Mouse (Mus musculus): ENCODE data around the gene Hist2h3c2. TPM values are rescaled to one million over a fixed set of nuclear protein-coding genes. Genes with fewer than 3 reads are reported as not detected.
A peak's percentile ranks its signal among the peaks of the same experiment; 100 is the strongest.

Gene Hist2h3c2
- polyA plus RNA-seq, 1 experiment from 2014 or later = 17.3 TPM

DNA sequence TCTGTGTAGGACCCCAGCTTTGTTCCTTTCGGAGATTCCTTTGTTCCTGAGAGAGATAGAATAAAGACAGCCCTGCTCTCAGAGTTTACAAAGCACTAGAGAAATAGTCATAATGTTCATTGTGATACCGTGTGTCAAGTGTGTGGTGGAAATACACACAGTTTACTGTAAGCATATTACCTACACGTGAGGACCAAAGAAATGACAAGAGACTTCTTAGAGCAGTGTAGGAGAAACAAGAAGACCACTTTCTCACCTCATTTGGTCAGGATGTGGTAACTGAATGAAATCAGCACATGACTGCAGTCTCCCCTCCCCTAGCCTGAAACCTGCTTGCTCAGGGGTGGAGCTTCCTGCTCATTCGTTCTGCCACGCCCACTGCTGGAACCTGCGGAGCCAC, 40.7 kb downstream of the Hist2h3c2 start:
- H3K4me1 ChIP-seq = peaks cover 14% of the 10 kb centered on the region
- peaks cover 4% of the 10 kb centered on the region; the same call in 1 of the 2 replicates for H3K9me3 ChIP-seq
- 2% methylated on average over 6 of the region's 6 CpGs for WGBS
- H3K27me3 ChIP-seq = peaks cover 10% of the 10 kb centered on the region
- 0 out of 2 replicates have a peak overlapping the region, but pooled peaks have one; percentile 92 for H3K9ac ChIP-seq
- no peak overlapping the region for H3K27ac ChIP-seq
- peak overlapping the region; percentile 64 for H3K4me3 ChIP-seq (replicated peaks)
- H3K36me3 ChIP-seq (replicated peaks) = peaks cover 4% of the 10 kb centered on the region; the same call in 1 of the 2 replicates
- peak overlapping the region; percentile 94 for H3K4me2 ChIP-seq
- ATAC-seq (ENCODE audit: low FRiP score) = peak; percentile 27; the same call in 1 of the 2 replicates

- under 1% methylated on average over 50 of the region's 50 CpGs for WGBS
- peak overlapping the region; percentile 92 for H3K9ac ChIP-seq
- peaks cover 4% of the 10 kb centered on the region; the same call in 1 of the 2 replicates for H3K9me3 ChIP-seq
- H3K4me1 ChIP-seq = peaks cover 14% of the 10 kb centered on the region
- peak; percentile 95 for ATAC-seq (ENCODE audit: low FRiP score)
- peaks cover 4% of the 10 kb centered on the region; the same call in 1 of the 2 replicates for H3K36me3 ChIP-seq (replicated peaks)
- H3K4me2 ChIP-seq = peak overlapping the region; percentile 94
- H3K27me3 ChIP-seq = peaks cover 10% of the 10 kb centered on the region
- H3K4me3 ChIP-seq (replicated peaks) = peak overlapping the region; percentile 64
- peak overlapping the region; percentile 94 for H3K27ac ChIP-seq
These were observed 41.7 kb downstream of the Hist2h3c2 start for GRCm38 (mm10) chr3:96197129-96197749.

DNA sequence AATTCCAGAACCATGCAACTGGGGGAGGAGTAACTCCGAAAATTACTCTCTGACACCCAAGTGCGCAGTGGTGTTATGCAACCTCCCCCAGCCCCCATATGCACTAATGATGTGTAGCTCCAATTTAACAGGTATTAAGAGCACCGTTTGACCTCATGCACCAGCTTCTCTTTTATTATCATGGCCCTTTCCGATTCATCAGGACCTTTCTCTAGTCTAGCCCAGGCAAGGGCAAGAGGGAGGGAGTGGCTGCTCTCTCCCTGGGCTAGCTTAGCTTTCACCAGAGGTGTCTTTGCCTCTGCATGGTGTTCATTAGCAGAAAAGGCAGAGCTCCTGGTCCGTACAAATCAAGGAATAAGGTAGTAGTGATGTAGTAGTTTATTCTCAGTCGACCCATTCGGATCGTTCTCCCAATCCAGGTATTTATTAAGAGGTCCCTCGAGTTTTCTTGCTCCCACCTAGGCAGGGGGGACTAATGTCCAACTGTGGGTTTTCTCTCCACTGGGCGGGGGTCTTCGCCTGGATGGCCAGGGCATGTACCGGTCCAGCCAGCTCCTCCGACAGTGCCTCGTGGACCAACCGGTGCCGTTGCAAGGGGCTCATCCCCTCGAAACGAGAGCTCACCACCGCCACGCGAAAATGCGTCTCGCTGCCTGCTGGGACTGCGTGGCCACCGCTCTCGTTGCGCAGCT, 42.3 kb downstream of the Hist2h3c2 start:
- H3K27me3 ChIP-seq = peaks cover 10% of the 10 kb centered on the region
- 20% methylated on average over 27 of the region's 27 CpGs for WGBS
- peaks cover 14% of the 10 kb centered on the region for H3K4me1 ChIP-seq
- peaks cover 4% of the 10 kb centered on the region; the same call in 1 of the 2 replicates for H3K36me3 ChIP-seq (replicated peaks)
- H3K9ac ChIP-seq = peak overlapping the region; percentile 92
- peak overlapping the region; percentile 94 for H3K27ac ChIP-seq
- peak; percentile 51 for ATAC-seq (ENCODE audit: low FRiP score)
- H3K9me3 ChIP-seq = peaks cover 4% of the 10 kb centered on the region; the same call in 1 of the 2 replicates
- H3K4me3 ChIP-seq (replicated peaks) = peak overlapping the region; percentile 64
- peak overlapping the region; percentile 94 for H3K4me2 ChIP-seq

DNA sequence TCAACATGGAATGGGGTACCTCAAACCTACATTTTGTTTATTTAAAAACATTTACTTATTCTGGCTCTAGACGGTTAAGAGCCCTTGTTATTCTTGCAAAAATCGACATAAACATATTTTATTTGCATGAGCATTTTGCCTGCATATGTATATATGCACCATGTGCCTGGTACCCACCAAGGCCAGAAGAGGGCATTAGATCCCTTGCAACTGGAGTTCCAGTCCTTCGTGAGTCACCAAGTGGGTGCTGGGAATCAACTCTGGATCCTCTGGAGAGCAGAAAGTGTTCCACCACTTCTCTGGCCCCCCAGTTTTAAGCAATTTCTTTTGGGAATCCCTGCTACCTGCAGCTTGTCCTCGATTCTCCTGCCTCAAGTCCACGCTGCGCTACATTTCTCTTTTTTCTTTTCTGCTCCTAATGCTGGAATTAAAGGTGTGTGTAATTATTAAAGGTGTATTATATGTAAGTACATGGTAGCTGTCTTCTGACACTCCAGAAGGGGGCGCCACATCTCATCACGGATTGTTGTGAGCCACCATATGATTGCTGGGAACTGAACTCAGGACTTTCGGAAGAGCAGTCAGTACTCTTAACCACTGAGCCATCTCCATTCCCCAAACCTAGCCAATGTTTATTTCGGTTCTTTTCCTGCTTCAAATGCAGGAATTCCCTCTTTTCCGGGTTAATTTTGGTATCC, 43.2 kb downstream of the Hist2h3c2 start:
- peaks cover 14% of the 10 kb centered on the region for H3K4me1 ChIP-seq
- whole genome bisulfite sequencing = 94% methylated on average over 11 of the region's 11 CpGs
- peaks cover 10% of the 10 kb centered on the region for H3K27me3 ChIP-seq
- H3K9me3 ChIP-seq = peaks cover 4% of the 10 kb centered on the region; the same call in 1 of the 2 replicates
- H3K9ac ChIP-seq = no peak overlapping the region
- ATAC-seq (ENCODE audit: low FRiP score) = no peak
- peaks cover 4% of the 10 kb centered on the region; the same call in 1 of the 2 replicates for H3K36me3 ChIP-seq (replicated peaks)
- H3K27ac ChIP-seq = no peak overlapping the region
- H3K4me2 ChIP-seq = peak overlapping the region; percentile 94; the same call in 1 of the 2 replicates
- no peak overlapping the region for H3K4me3 ChIP-seq (replicated peaks)

GRCm38 (mm10) chr3:96194966-96195365, 44.0 kb downstream of the Hist2h3c2 start:
- Histone ChIP-seq H3K9ac (no peak overlapping the region), H3K9me3 (peaks cover 4% of the 10 kb centered on the region; the same call in 1 of the 2 replicates), H3K4me1 (peaks cover 14% of the 10 kb centered on the region), H3K4me3 (replicated peaks) (no peak overlapping the region), H3K27ac (no peak overlapping the region), H3K27me3 (peaks cover 10% of the 10 kb centered on the region), H3K36me3 (replicated peaks) (peaks cover 4% of the 10 kb centered on the region; the same call in 1 of the 2 replicates), H3K4me2 (no peak overlapping the region)
- 90% methylated on average over 10 of the region's 10 CpGs for WGBS
- no peak for ATAC-seq (ENCODE audit: low FRiP score)

- WGBS = 70% methylated on average over 12 of the region's 12 CpGs
- Histone ChIP-seq H3K4me2 (no peak overlapping the region), H3K36me3 (replicated peaks) (peaks cover 4% of the 10 kb centered on the region; the same call in 1 of the 2 replicates), H3K27me3 (no peaks in the 10 kb centered on the region; the same call in 1 of the 2 replicates), H3K9ac (no peak overlapping the region), H3K27ac (0 out of 2 replicates have a peak overlapping the region, but pooled peaks have one; percentile 13), H3K9me3 (peaks cover 4% of the 10 kb centered on the region; the same call in 1 of the 2 replicates), H3K4me3 (replicated peaks) (no peak overlapping the region), H3K4me1 (peaks cover 11% of the 10 kb centered on the region)
- no peak for ATAC-seq (ENCODE audit: low FRiP score)
These were observed 46.0 kb downstream of the Hist2h3c2 start for GRCm38 (mm10) chr3:96192977-96193376.

Small RNA genes within 50 kb of the gene (microRNA-seq; reads per million reads assigned to microRNA genes)
- gene Gm44492 = not detected
- gene Gm47311 = not detected
- gene Gm47313 = not detected

Other genes with a start within 250 kb of the Hist2h3c2 start
- 91.3 and 95.1 TPM in 2 replicates for gene Plekho1, start 243.1 kb downstream of the Hist2h3c2 start, polyA plus RNA-seq (2016; fragmentation: Nextera tagmentation; extraction: Ambion mirVana)
- gene Vps45, start 180.7 kb downstream of the Hist2h3c2 start, polyA plus RNA-seq (2016; fragmentation: Nextera tagmentation; extraction: Ambion mirVana) = 39.2 and 47.0 TPM in 2 replicates
- gene Otud7b, start 134.6 kb downstream of the Hist2h3c2 start, polyA plus RNA-seq (2016; fragmentation: Nextera tagmentation; extraction: Ambion mirVana) = 14.0 and 15.5 TPM in 2 replicates
- 13.4 and 17.8 TPM in 2 replicates for gene Mtmr11, start 77.1 kb downstream of the Hist2h3c2 start, polyA plus RNA-seq (2016; fragmentation: Nextera tagmentation; extraction: Ambion mirVana)
- 185 and 201 TPM in 2 replicates for gene Sf3b4, start 66.8 kb downstream of the Hist2h3c2 start, polyA plus RNA-seq (2016; fragmentation: Nextera tagmentation; extraction: Ambion mirVana)
- 22.9 and 24.3 TPM in 2 replicates for gene Sv2a, start 58.0 kb downstream of the Hist2h3c2 start, polyA plus RNA-seq (2016; fragmentation: Nextera tagmentation; extraction: Ambion mirVana)
- gene Bola1, start 19.4 kb downstream of the Hist2h3c2 start, polyA plus RNA-seq (2016; fragmentation: Nextera tagmentation; extraction: Ambion mirVana) = 72.2 and 77.9 TPM in 2 replicates
- 1.1 and 1.7 TPM in 2 replicates for gene Hist2h2ab, start 19.3 kb downstream of the Hist2h3c2 start, polyA plus RNA-seq (2016; fragmentation: Nextera tagmentation; extraction: Ambion mirVana)
- 13.8 and 14.0 TPM in 2 replicates for gene Hist2h2ac, start 18.2 kb downstream of the Hist2h3c2 start, polyA plus RNA-seq (2016; fragmentation: Nextera tagmentation; extraction: Ambion mirVana)
- gene Hist2h2be, start 18.0 kb downstream of the Hist2h3c2 start, polyA plus RNA-seq (2016; fragmentation: Nextera tagmentation; extraction: Ambion mirVana) = 14.9 and 15.4 TPM in 2 replicates
- 79.4 and 86.1 TPM in 2 replicates for gene Hist2h2aa2, start 1.1 kb upstream of the Hist2h3c2 start, polyA plus RNA-seq (2016; fragmentation: Nextera tagmentation; extraction: Ambion mirVana)
- 18.5 and 21.0 TPM in 2 replicates for gene Hist2h2aa1, start 6.4 kb upstream of the Hist2h3c2 start, polyA plus RNA-seq (2016; fragmentation: Nextera tagmentation; extraction: Ambion mirVana)
- not detected in 2 replicates for gene Hist2h3c1, start 7.6 kb upstream of the Hist2h3c2 start, polyA plus RNA-seq (2016; fragmentation: Nextera tagmentation; extraction: Ambion mirVana)
- gene Hist2h4, start 24.2 kb upstream of the Hist2h3c2 start, polyA plus RNA-seq (2016; fragmentation: Nextera tagmentation; extraction: Ambion mirVana) = 16.1 and 19.5 TPM in 2 replicates
- gene Hist2h3b, start 29.5 kb upstream of the Hist2h3c2 start, polyA plus RNA-seq (2016; fragmentation: Nextera tagmentation; extraction: Ambion mirVana) = 94.8 and 111 TPM in 2 replicates
- 22.9 and 28.6 TPM in 2 replicates for gene Hist2h2bb, start 30.6 kb upstream of the Hist2h3c2 start, polyA plus RNA-seq (2016; fragmentation: Nextera tagmentation; extraction: Ambion mirVana)
- gene Fcgr1, start 54.8 kb upstream of the Hist2h3c2 start, polyA plus RNA-seq (2016; fragmentation: Nextera tagmentation; extraction: Ambion mirVana) = 0.54 and 0.56 TPM in 2 replicates
- gene BC107364, start 213.2 kb upstream of the Hist2h3c2 start, polyA plus RNA-seq (2016; fragmentation: Nextera tagmentation; extraction: Ambion mirVana) = not detected in 2 replicates

All from forebrain, embryonic 12.5 days (tissue).